Mouse (Mus musculus): ENCODE results near the gene Trim7.
"Not testable (repeated sequence)": the region's sequence is repeated elsewhere in the genome, so short reads cannot be mapped to it uniquely, and the experiment has no call there.

DNA sequence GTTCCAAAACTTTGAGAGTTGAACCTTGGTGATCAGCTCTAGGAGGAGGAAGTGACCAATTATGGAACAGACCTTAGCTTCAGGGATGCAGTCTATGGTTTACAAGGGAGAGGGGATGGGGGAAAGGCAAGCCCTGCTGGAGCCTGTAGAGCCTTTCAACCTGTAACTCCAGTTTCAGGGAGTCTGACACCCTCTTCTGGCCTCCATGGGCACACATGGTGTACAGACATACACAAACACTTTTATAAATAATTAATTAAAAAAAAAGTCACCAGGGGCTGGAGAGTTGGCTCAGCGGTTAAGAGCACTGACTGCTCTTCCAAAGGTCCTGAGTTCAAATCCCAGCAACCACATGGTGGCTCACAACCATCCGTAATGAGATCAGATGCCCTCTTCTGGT lies 20.4 kb downstream of the Trim7 start:
- not testable (repeated sequence) for TF ChIP-seq MYOG (IDR thresholded peaks at IDR 0.05; ENCODE audit: control insufficient read depth, extremely low read depth, insufficient read length); CTCF (IDR thresholded peaks at IDR 0.05; ENCODE audit: control insufficient read depth, insufficient read depth, insufficient read length); MAX (IDR thresholded peaks at IDR 0.05); MYOD1 (IDR thresholded peaks at IDR 0.05; ENCODE audit: control insufficient read depth, insufficient read length, low read depth); USF1 (IDR thresholded peaks at IDR 0.05; ENCODE audit: low read depth)

Measured in C2C12 (cell line).